Mouse (Mus musculus) Patski (cell line): ENCODE measurements around the gene Sec23ip. TPM values are rescaled to one million over a fixed set of nuclear protein-coding genes. Genes with fewer than 3 reads are reported as not detected.

Source experiments
- ATAC-seq: fragments of 100-300 bp; one replicate; pipeline ENCODE4 v1.8.0; 2021
- CTCF ChIA-PET: fragments of 350-600 bp; sonication (Branson Sonifier 250); formaldehyde crosslinking; loops from one replicate; lab custom pipeline; 2022; ENCODE audit warnings: inconsistent platforms; lab: Charles Lee
- POLR2A ChIA-PET: fragments of 350-600 bp; sonication (Branson Sonifier 250); formaldehyde crosslinking; loops from one replicate; lab custom pipeline; 2022; ENCODE audit warnings: antibody characterized with exemption, inconsistent platforms; lab: Charles Lee
- DNase-seq: peaks from one replicate; pipeline ENCODE4 v3.0.0-alpha.2; 2011; ENCODE audit warnings: low read depth, low spot score
- H3K27me3 ChIP-seq: fragments of 371-371 bp; one replicate; pipeline ENCODE4 v1.5.1; 2021
- CTCF ChIP-seq: fragments of 100-300 bp; IDR thresholded peaks from one replicate; pipeline ENCODE4 v1.5.1; 2021
- in situ Hi-C: fragments of 300-500 bp; cut with MboI; formaldehyde crosslinking; loops from 3 replicates; pipeline ENCODE4 v1.11.1; 2018; ENCODE audit warnings: low pct_unique_long_range_greater_than_20kb, mixed read lengths
- polyA plus RNA-seq: library from polyadenylated mRNA; unstranded; gene quantifications from one replicate; pipeline ENCODE4 v1.2.3, GENCODE M21; 2021

Gene Sec23ip
- polyA plus RNA-seq, 1 experiment from 2014 or later = 37.0 TPM

- POLR2A ChIA-PET = no interaction called here
- no peak for TF ChIP-seq CTCF
- CTCF ChIA-PET = no interaction called here
- in situ Hi-C loops = no loop called here
- no peaks in the 10 kb centered on the region for H3K27me3 ChIP-seq
- ATAC-seq (no peak), DNase-seq (no peak)
Observed at GRCm38 (mm10) chr7:128758948-128759347, 14.2 kb downstream of the Sec23ip start.

GRCm38 (mm10) chr7:128766696-128767095 lies 22.0 kb downstream of the Sec23ip start:
- TF ChIP-seq CTCF = no peak
- POLR2A ChIA-PET = interaction anchor here (1.3 kb wide), 1 partner anchor 11 kb away, joined by 3 read pairs; no protein-coding TSS in a partner anchor
- H3K27me3 ChIP-seq = no peaks in the 10 kb centered on the region
- ATAC-seq (no peak), DNase-seq (no peak)
- in situ Hi-C loops = no loop called here
- CTCF ChIA-PET = interaction anchor here (4.4 kb wide), 1 partner anchor 12 kb away, joined by 25 read pairs; no protein-coding TSS in a partner anchor

- no peak for TF ChIP-seq CTCF
- ChIA-PET POLR2A (interaction anchor here (1.5 kb wide), 1 partner anchor 11 kb away, joined by 3 read pairs; no protein-coding TSS in a partner anchor), CTCF (interaction anchor here (0.9 kb wide), 1 partner anchor 36 kb away, joined by 3 read pairs; no protein-coding TSS in a partner anchor)
- DNase-seq = no peak
- in situ Hi-C loops = no loop called here
- no peak for ATAC-seq
- no peaks in the 10 kb centered on the region for H3K27me3 ChIP-seq
Observed at GRCm38 (mm10) chr7:128777201-128777600, 32.5 kb downstream of the Sec23ip start.

GRCm38 (mm10) chr7:128779305-128779704 lies 34.6 kb downstream of the Sec23ip start:
- in situ Hi-C loops = no loop called here
- no peaks in the 10 kb centered on the region for H3K27me3 ChIP-seq
- ChIA-PET POLR2A (no interaction called here), CTCF (interaction anchor here (1.0 to 2.7 kb wide), 2 partner anchors 14 to 17 kb away, joined by 3 to 25 read pairs; no protein-coding TSS in a partner anchor)
- DNase-seq (peak; percentile 10), ATAC-seq (no peak)
- peak; percentile 83 for TF ChIP-seq CTCF

- DNase-seq (no peak), ATAC-seq (no peak)
- in situ Hi-C loops = no loop called here
- ChIA-PET POLR2A (no interaction called here), CTCF (interaction anchor here (1.3 kb wide), 1 partner anchor 14 kb away, joined by 3 read pairs; no protein-coding TSS in a partner anchor)
- TF ChIP-seq CTCF = no peak
- H3K27me3 ChIP-seq = no peaks in the 10 kb centered on the region
Observed at GRCm38 (mm10) chr7:128781846-128782245, 37.1 kb downstream of the Sec23ip start.

- ChIA-PET CTCF (no interaction called here), POLR2A (no interaction called here)
- in situ Hi-C loops = no loop called here
- no peaks in the 10 kb centered on the region for H3K27me3 ChIP-seq
- TF ChIP-seq CTCF = no peak
- DNase-seq (no peak), ATAC-seq (no peak)
Observed at GRCm38 (mm10) chr7:128790045-128790444, 45.3 kb downstream of the Sec23ip start.

- no peak for TF ChIP-seq CTCF
- POLR2A ChIA-PET = no interaction called here
- DNase-seq = no peak
Observed at GRCm38 (mm10) chr7:128793464-128793863, 48.7 kb downstream of the Sec23ip start.

GRCm38 (mm10) chr7:128824986-128825563 lies 80.3 kb downstream of the Sec23ip start:
- DNase-seq = no peak
- CTCF ChIA-PET = no interaction called here

More at GRCm38 (mm10) chr7:128793464-128793863, 48.7 kb downstream of the Sec23ip start:
- CTCF ChIA-PET = no interaction called here
- in situ Hi-C loops = no loop called here
- no peaks in the 10 kb centered on the region for H3K27me3 ChIP-seq
- ATAC-seq = no peak

GRCm38 (mm10) chr7:128832455-128833081 lies 87.8 kb downstream of the Sec23ip start:
- CTCF ChIA-PET = no interaction called here
- peaks cover 7% of the 10 kb centered on the region for H3K27me3 ChIP-seq
- POLR2A ChIA-PET = no interaction called here
- DNase-seq (no peak), ATAC-seq (no peak)
- in situ Hi-C loops = no loop called here
- TF ChIP-seq CTCF = no peak

More at GRCm38 (mm10) chr7:128824986-128825563, 80.3 kb downstream of the Sec23ip start:
- in situ Hi-C loops = no loop called here
- peaks cover 8% of the 10 kb centered on the region for H3K27me3 ChIP-seq
- no peak for TF ChIP-seq CTCF
- no peak for ATAC-seq
- POLR2A ChIA-PET = no interaction called here

GRCm38 (mm10) chr7:128833196-128833595 lies 88.5 kb downstream of the Sec23ip start:
- no peak for DNase-seq
- POLR2A ChIA-PET = no interaction called here
- H3K27me3 ChIP-seq = peaks cover 7% of the 10 kb centered on the region
- in situ Hi-C loops = no loop called here
- no peak for ATAC-seq
- peak; percentile 45 for TF ChIP-seq CTCF
- CTCF ChIA-PET = no interaction called here

Other genes with a start within 250 kb of the Sec23ip start
- 56.0 TPM for gene Bag3, start 221.3 kb upstream of the Sec23ip start, polyA plus RNA-seq
- gene Inpp5f, start 133.6 kb upstream of the Sec23ip start, polyA plus RNA-seq = 44.3 TPM
- gene Mcmbp, start 4.4 kb upstream of the Sec23ip start, polyA plus RNA-seq = 40.4 TPM